Mouse (Mus musculus): ENCODE measurements around the gene Scgb2a2. TPM values are rescaled to one million over a fixed set of nuclear protein-coding genes. Genes with fewer than 3 reads are reported as not detected.

Scgb2a2 gene
- total and polyA plus RNA-seq, 3 experiments = not detected

GRCm38 (mm10) chr19:9864856-9865255 is 17.5 kb downstream of the Scgb2a2 start:
- no peaks in the 10 kb centered on the region for H3K36me3 ChIP-seq (ENCODE audit: control insufficient read depth in 1 of 2, insufficient read depth in 2 of 2, low read length in 2 of 2)
- TF ChIP-seq RCOR1 (IDR thresholded peaks at IDR 0.05; ENCODE audit: low read depth, low read length) = no peak
- no peak for TF ChIP-seq SMC3 (IDR thresholded peaks at IDR 0.05; ENCODE audit: low read depth, low read length)
- TF ChIP-seq ZNF384 (IDR thresholded peaks at IDR 0.05; ENCODE audit: low read depth, low read length) = no peak
- TF ChIP-seq MXI1 (IDR thresholded peaks at IDR 0.05; ENCODE audit: low read depth, low read length) = no peak
- TF ChIP-seq MEF2A (IDR thresholded peaks at IDR 0.05; ENCODE audit: extremely low read depth, insufficient replicate concordance, low read depth, low read length, poor library complexity, severe bottlenecking) = no peak
- no peak for TF ChIP-seq MYC (IDR thresholded peaks at IDR 0.05; ENCODE audit: low read depth, low read length)
- TF ChIP-seq USF2 (IDR thresholded peaks at IDR 0.05; ENCODE audit: borderline replicate concordance in 1 of 2, insufficient read depth in 1 of 2, low read depth in 1 of 2, low read length in 2 of 2) = no peak
- no peak for TF ChIP-seq MAFK (IDR thresholded peaks at IDR 0.05; ENCODE audit: borderline replicate concordance, low read depth, low read length)
- TF ChIP-seq MAX (IDR thresholded peaks at IDR 0.05; ENCODE audit: low read length) = no peak
- TF ChIP-seq NELFE (IDR thresholded peaks at IDR 0.05; ENCODE audit: low read depth, low read length) = no peak
- TF ChIP-seq HCFC1 (IDR thresholded peaks at IDR 0.05; ENCODE audit: low read depth, low read length) = no peak
- no peak for TF ChIP-seq ELF1 (IDR thresholded peaks at IDR 0.05; ENCODE audit: low read depth, low read length)
- TF ChIP-seq TCF12 (IDR thresholded peaks at IDR 0.05; ENCODE audit: low read depth, low read length) = no peak
- no peak for TF ChIP-seq ZMIZ1 (IDR thresholded peaks at IDR 0.05; ENCODE audit: low read depth, low read length)
- TF ChIP-seq E2F4 (IDR thresholded peaks at IDR 0.05; ENCODE audit: borderline replicate concordance, low read depth, low read length) = no peak
- no peak for TF ChIP-seq CHD2 (IDR thresholded peaks at IDR 0.05; ENCODE audit: low read length)
- TF ChIP-seq ZC3H11A (IDR thresholded peaks at IDR 0.05; ENCODE audit: low read depth, low read length) = no peak
- no peak for TF ChIP-seq POLR2AphosphoS5 (IDR thresholded peaks at IDR 0.05; ENCODE audit: borderline replicate concordance, low read depth, low read length)
- no peak for TF ChIP-seq BHLHE40 (IDR thresholded peaks at IDR 0.05; ENCODE audit: borderline replicate concordance, low read depth, low read length)
- TF ChIP-seq TBP (IDR thresholded peaks at IDR 0.05; ENCODE audit: low read depth, low read length) = no peak
- DNase-seq (ENCODE audit: low read depth, low spot score) = no peak
- H3K4me1 ChIP-seq (ENCODE audit: control insufficient read depth in 1 of 2, insufficient read depth in 2 of 2, low read length in 2 of 2) = no peaks in the 10 kb centered on the region
- H3K9me3 ChIP-seq (replicated peaks; ENCODE audit: insufficient read depth, low read length) = no peaks in the 10 kb centered on the region
- H3K27ac ChIP-seq (ENCODE audit: control insufficient read depth, low read depth, low read length) = no peak overlapping the region
- no peaks in the 10 kb centered on the region for H3K79me2 ChIP-seq (ENCODE audit: control insufficient read depth, insufficient read depth, low read length, poor library complexity)
- no peak overlapping the region for H3K9ac ChIP-seq (ENCODE audit: control insufficient read depth, low read depth, low read length, poor library complexity, severe bottlenecking)
- H3K4me3 ChIP-seq (ENCODE audit: control insufficient read depth in 1 of 2, insufficient read depth in 1 of 2, low read depth in 2 of 2, low read length in 2 of 2) = no peak overlapping the region
- no peaks in the 10 kb centered on the region for H3K27me3 ChIP-seq (ENCODE audit: control insufficient read depth in 1 of 2, insufficient read depth in 2 of 2, low read length in 2 of 2)

GRCm38 (mm10) chr19:9865466-9865865 is 18.1 kb downstream of the Scgb2a2 start:
- H3K79me2 ChIP-seq (ENCODE audit: control insufficient read depth, insufficient read depth, low read length, poor library complexity) = no peaks in the 10 kb centered on the region

More at GRCm38 (mm10) chr19:9865466-9865865, 18.1 kb downstream of the Scgb2a2 start:
- no peaks in the 10 kb centered on the region for H3K27me3 ChIP-seq (ENCODE audit: control insufficient read depth in 1 of 2, insufficient read depth in 2 of 2, low read length in 2 of 2)
- no peaks in the 10 kb centered on the region for H3K36me3 ChIP-seq (ENCODE audit: control insufficient read depth in 1 of 2, insufficient read depth in 2 of 2, low read length in 2 of 2)
- H3K4me3 ChIP-seq (ENCODE audit: control insufficient read depth in 1 of 2, insufficient read depth in 1 of 2, low read depth in 2 of 2, low read length in 2 of 2) = no peak overlapping the region
- H3K4me1 ChIP-seq (ENCODE audit: control insufficient read depth in 1 of 2, insufficient read depth in 2 of 2, low read length in 2 of 2) = no peaks in the 10 kb centered on the region
- no peak for DNase-seq (ENCODE audit: low read depth, low spot score)
- H3K9me3 ChIP-seq (replicated peaks; ENCODE audit: insufficient read depth, low read length) = no peaks in the 10 kb centered on the region
- TF ChIP-seq ZKSCAN1 (IDR thresholded peaks at IDR 0.05; ENCODE audit: low read depth, low read length) = no peak
- no peak overlapping the region for H3K9ac ChIP-seq (ENCODE audit: control insufficient read depth, low read depth, low read length, poor library complexity, severe bottlenecking)
- no peak overlapping the region for H3K27ac ChIP-seq (ENCODE audit: control insufficient read depth, low read depth, low read length)

All from MEL (cell line).